Mouse (Mus musculus) lung, postnatal 0 days (tissue): Measurements from ENCODE around the gene Gpatch11.

Experiments used
- CTCF ChIP-seq: IDR thresholded peaks from 2 replicates; pipeline ENCODE4 v1.5.1; 2016; ENCODE audit warnings: antibody characterized with exemption, mild to moderate bottlenecking
- EP300 ChIP-seq: IDR thresholded peaks from 2 replicates; pipeline ENCODE4 v1.6.1; 2016; ENCODE audit warnings: antibody characterized with exemption, mild to moderate bottlenecking, control low read depth

DNA sequence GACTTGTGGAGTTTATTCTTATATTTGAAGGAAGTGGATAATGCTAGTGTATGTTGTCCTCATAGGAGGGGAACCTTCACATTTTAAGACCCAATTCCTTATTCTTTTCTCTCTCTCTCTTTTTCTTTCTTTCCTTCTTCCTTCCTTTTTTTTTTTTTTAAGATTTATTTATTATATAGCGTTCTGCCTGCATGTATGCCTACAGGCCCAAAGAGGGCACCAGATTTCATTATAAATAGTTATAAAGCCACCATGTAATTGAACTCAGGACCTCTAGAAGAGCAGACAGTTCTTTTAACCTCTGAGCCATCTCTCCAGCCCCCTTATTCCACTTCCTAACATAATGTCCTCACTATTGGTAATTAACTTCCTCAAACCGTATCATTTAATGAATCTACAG is 689 bp downstream of the Gpatch11 start:
- peak; percentile 17; the same call in 1 of the 2 replicates for TF ChIP-seq CTCF
- TF ChIP-seq EP300 = no peak
